Mouse (Mus musculus): ENCODE measurements around the gene 4930544G11Rik. TPM values are rescaled to one million over a fixed set of nuclear protein-coding genes. Genes with fewer than 3 reads are reported as not detected.

4930544G11Rik gene
- polyA plus RNA-seq, 1 experiment = not detected

GRCm38 (mm10) chr6:65950492-65950891 lies 1.9 kb upstream of the 4930544G11Rik start:
- TF ChIP-seq CTCF (IDR thresholded peaks at IDR 0.05; ENCODE audit: borderline replicate concordance, insufficient read depth, low read length) (no peak), POLR2A (IDR thresholded peaks at IDR 0.05; ENCODE audit: low read depth, low read length) (no peak)
- Histone ChIP-seq H3K27ac (ENCODE audit: insufficient read depth, low read length) (no peak overlapping the region), H3K4me3 (ENCODE audit: insufficient read depth, low read length) (no peak overlapping the region), H3K4me1 (ENCODE audit: control insufficient read depth, insufficient read depth, low read length) (no peaks in the 10 kb centered on the region)

- Histone ChIP-seq H3K27ac (ENCODE audit: insufficient read depth, low read length) (no peak overlapping the region), H3K4me3 (ENCODE audit: insufficient read depth, low read length) (no peak overlapping the region), H3K4me1 (ENCODE audit: control insufficient read depth, insufficient read depth, low read length) (no peaks in the 10 kb centered on the region; the same call in 1 of the 2 replicates)
- TF ChIP-seq CTCF (IDR thresholded peaks at IDR 0.05; ENCODE audit: borderline replicate concordance, insufficient read depth, low read length) = no peak
These were observed 17.1 kb downstream of the 4930544G11Rik start for GRCm38 (mm10) chr6:65969386-65970111.

GRCm38 (mm10) chr6:65970410-65970809 lies 18.0 kb downstream of the 4930544G11Rik start:
- no peak for TF ChIP-seq POLR2A (IDR thresholded peaks at IDR 0.05; ENCODE audit: low read depth, low read length)
- TF ChIP-seq CTCF (IDR thresholded peaks at IDR 0.05; ENCODE audit: borderline replicate concordance, insufficient read depth, low read length) = no peak
- no peaks in the 10 kb centered on the region; the same call in 1 of the 2 replicates for H3K4me1 ChIP-seq (ENCODE audit: control insufficient read depth, insufficient read depth, low read length)
- no peak overlapping the region for H3K27ac ChIP-seq (ENCODE audit: insufficient read depth, low read length)
- H3K4me3 ChIP-seq (ENCODE audit: insufficient read depth, low read length) = no peak overlapping the region

- no peak overlapping the region for H3K27ac ChIP-seq (ENCODE audit: insufficient read depth, low read length)
- no peak for TF ChIP-seq CTCF (IDR thresholded peaks at IDR 0.05; ENCODE audit: borderline replicate concordance, insufficient read depth, low read length)
- no peak for TF ChIP-seq POLR2A (IDR thresholded peaks at IDR 0.05; ENCODE audit: low read depth, low read length)
- H3K4me3 ChIP-seq (ENCODE audit: insufficient read depth, low read length) = no peak overlapping the region
- no peaks in the 10 kb centered on the region for H3K4me1 ChIP-seq (ENCODE audit: control insufficient read depth, insufficient read depth, low read length)
These were observed 39.7 kb downstream of the 4930544G11Rik start for GRCm38 (mm10) chr6:65992081-65992480.

- H3K4me3 ChIP-seq (ENCODE audit: insufficient read depth, low read length) = no peak overlapping the region
- TF ChIP-seq POLR2A (IDR thresholded peaks at IDR 0.05; ENCODE audit: low read depth, low read length) = no peak
- no peak for TF ChIP-seq CTCF (IDR thresholded peaks at IDR 0.05; ENCODE audit: borderline replicate concordance, insufficient read depth, low read length)
- no peaks in the 10 kb centered on the region for H3K4me1 ChIP-seq (ENCODE audit: control insufficient read depth, insufficient read depth, low read length)
- H3K27ac ChIP-seq (ENCODE audit: insufficient read depth, low read length) = no peak overlapping the region
These were observed 45.9 kb downstream of the 4930544G11Rik start for GRCm38 (mm10) chr6:65998343-65998742.

Other genes with a start within 250 kb of the 4930544G11Rik start
- 27.8 and 37.6 TPM in 2 replicates for gene Prdm5, start 173.6 kb upstream of the 4930544G11Rik start, polyA plus RNA-seq (2011; ENCODE audit: insufficient read length, low read depth, missing spikeins)

All from embryonic fibroblast, embryonic 13.5 days (primary cell).